Mouse (Mus musculus): ENCODE data around the gene Pank4. TPM values are rescaled to one million over a fixed set of nuclear protein-coding genes. Genes with fewer than 3 reads are reported as not detected.

Gene Pank4
- polyA plus RNA-seq, 1 experiment from 2014 or later = 43.9 TPM

DNA sequence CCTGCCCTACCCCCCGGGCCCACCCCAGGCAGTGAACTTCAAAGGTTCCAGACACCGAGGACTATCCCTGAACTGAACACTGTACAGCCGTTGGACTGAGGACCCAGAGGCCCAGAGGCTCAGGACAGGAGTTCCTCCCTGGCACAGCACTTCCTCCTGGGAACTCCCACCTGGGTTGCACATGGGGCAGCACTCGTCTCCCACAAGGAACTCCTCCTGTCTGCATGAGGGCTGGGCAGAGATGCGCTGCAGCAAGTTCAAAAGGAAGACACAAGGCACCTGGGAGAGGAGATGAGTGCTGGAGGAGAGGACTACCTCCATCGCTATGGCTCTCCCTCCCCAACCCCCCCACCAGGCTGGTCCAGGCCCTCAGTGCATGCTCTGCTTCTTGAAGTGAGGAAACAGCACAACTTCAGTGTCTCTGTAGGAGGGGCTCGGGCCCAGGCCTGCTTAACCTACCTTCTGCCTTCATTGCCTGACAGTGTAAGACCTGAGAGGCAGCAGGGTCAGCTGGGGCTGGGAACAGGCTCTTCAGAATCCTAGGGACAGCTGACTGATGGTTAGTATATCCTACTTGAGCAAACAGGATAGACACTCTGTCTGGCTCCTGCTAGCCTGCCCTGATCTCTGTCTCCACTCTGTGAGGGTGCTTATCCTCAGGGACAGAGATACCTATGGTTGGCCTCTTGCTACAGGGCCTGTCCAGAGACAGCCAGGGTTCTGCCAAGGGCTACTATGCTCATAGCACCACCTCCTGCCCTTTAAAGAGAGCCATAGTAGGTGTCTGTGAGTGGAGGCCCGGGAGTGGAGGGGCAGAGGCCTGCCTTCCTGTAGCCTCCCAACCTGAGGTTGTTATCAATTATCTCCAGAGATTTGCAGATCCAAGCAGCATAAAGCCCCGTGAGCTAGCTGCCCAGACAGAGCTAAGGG lies 36.7 kb upstream of the Pank4 start:
- no peak for ATAC-seq (ENCODE audit: low FRiP score, low TSS enrichment)

DNA sequence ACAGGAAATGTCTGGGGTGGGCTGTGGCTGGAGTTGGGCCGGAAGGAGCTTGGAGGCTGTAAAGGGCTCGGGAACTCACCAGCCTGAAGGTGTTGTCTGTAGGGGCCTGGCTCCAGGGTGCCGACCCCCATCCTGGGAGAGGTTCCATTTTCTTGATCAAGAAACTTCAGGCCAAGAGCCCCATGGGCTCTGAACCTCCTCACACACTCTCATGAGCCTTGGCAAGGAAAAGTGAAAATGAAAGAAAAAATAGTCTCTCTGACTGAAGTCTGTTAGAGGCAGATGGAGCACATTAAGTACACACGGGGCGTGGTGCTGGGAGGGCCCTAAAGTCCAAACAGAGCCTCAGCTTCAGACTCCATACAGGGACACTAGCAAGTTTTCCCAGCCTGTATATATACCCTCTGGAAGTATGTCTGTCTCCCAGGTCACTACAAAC lies 36.0 kb upstream of the Pank4 start:
- peak; percentile 43; the same call in 1 of the 2 replicates for ATAC-seq (ENCODE audit: low FRiP score, low TSS enrichment)
- WGBS = 36% methylated on average over 5 of the region's 5 CpGs

More for the DNA sequence above, 36.7 kb upstream of the Pank4 start:
- Histone ChIP-seq H3K36me3 (ENCODE audit: control insufficient read depth, insufficient read depth, low read length) (no peaks in the 10 kb centered on the region), H3K4me3 (ENCODE audit: low read length) (peak overlapping the region; percentile 4; the same call in 1 of the 2 replicates), H3K27ac (ENCODE audit: low read depth, low read length) (no peak overlapping the region; the same call in 1 of the 2 replicates), H3K9me3 (ENCODE audit: control insufficient read depth, low read length) (no peaks in the 10 kb centered on the region), H3K27me3 (ENCODE audit: control insufficient read depth, insufficient read depth, low read length) (no peaks in the 10 kb centered on the region), H3K4me1 (ENCODE audit: control insufficient read depth, insufficient read depth, low read length) (peaks cover 9% of the 10 kb centered on the region; the same call in 1 of the 2 replicates), H3K4me2 (replicated peaks; ENCODE audit: low read depth, low read length) (peak overlapping the region; percentile 5; the same call in 1 of the 2 replicates), H3K9ac (ENCODE audit: low read depth, low read length) (no peak overlapping the region)
- WGBS = 42% methylated on average over 9 of the region's 9 CpGs

GRCm38 (mm10) chr4:154928395-154929087 lies 35.4 kb upstream of the Pank4 start, which contains the start of gene Tnfrsf14:
Gene Tnfrsf14 (minus strand): TSS chr4:154928563.
- peak; percentile 21; the same call in 1 of the 2 replicates for ATAC-seq (ENCODE audit: low FRiP score, low TSS enrichment)
- 40% methylated on average over 12 of the region's 12 CpGs for WGBS
- no peaks in the 10 kb centered on the region for H3K27me3 ChIP-seq (ENCODE audit: control insufficient read depth, insufficient read depth, low read length)

More for the DNA sequence above, 36.0 kb upstream of the Pank4 start:
- Histone ChIP-seq H3K27ac (ENCODE audit: low read depth, low read length) (no peak overlapping the region; the same call in 1 of the 2 replicates), H3K36me3 (ENCODE audit: control insufficient read depth, insufficient read depth, low read length) (no peaks in the 10 kb centered on the region), H3K4me3 (ENCODE audit: low read length) (peak overlapping the region; percentile 4; the same call in 1 of the 2 replicates), H3K4me1 (ENCODE audit: control insufficient read depth, insufficient read depth, low read length) (peaks cover 9% of the 10 kb centered on the region; the same call in 1 of the 2 replicates), H3K27me3 (ENCODE audit: control insufficient read depth, insufficient read depth, low read length) (no peaks in the 10 kb centered on the region), H3K9ac (ENCODE audit: low read depth, low read length) (no peak overlapping the region), H3K4me2 (replicated peaks; ENCODE audit: low read depth, low read length) (peak overlapping the region; percentile 5; the same call in 1 of the 2 replicates), H3K9me3 (ENCODE audit: control insufficient read depth, low read length) (no peaks in the 10 kb centered on the region)

DNA sequence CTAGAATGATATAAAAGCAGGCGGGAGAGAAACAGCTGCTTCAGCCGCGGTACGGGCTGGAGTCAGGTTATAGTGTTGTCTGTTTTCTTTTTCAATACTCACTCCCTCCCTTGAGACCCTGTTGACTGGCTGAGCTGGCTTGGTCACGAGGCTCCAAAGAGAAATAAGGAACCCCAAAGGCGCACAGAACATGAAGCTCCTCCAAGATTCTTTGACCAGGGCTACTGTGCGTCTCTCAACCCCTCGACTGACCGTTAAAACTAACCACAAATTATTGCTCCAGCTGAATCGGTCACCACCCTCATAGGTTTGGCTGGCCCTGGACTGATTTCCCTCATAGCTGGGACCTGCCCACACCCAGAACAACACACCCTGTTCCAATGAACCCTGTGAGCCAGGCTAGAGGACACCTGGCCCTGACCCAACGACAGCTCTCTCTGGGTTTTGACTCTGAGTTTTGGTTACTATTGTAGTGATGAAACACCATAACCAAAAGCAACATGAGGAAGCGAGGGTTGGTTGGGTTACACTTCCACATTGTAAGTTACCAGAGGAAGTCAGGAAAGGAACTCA lies 34.7 kb upstream of the Pank4 start:
- Histone ChIP-seq H3K27me3 (ENCODE audit: control insufficient read depth, insufficient read depth, low read length) (no peaks in the 10 kb centered on the region), H3K9me3 (ENCODE audit: control insufficient read depth, low read length) (no peaks in the 10 kb centered on the region), H3K4me1 (ENCODE audit: control insufficient read depth, insufficient read depth, low read length) (peaks cover 9% of the 10 kb centered on the region; the same call in 1 of the 2 replicates), H3K9ac (ENCODE audit: low read depth, low read length) (no peak overlapping the region), H3K4me2 (replicated peaks; ENCODE audit: low read depth, low read length) (no peak overlapping the region), H3K4me3 (ENCODE audit: low read length) (no peak overlapping the region), H3K27ac (ENCODE audit: low read depth, low read length) (no peak overlapping the region), H3K36me3 (ENCODE audit: control insufficient read depth, insufficient read depth, low read length) (no peaks in the 10 kb centered on the region)
- no peak for ATAC-seq (ENCODE audit: low FRiP score, low TSS enrichment)
- WGBS = 60% methylated on average over 12 of the region's 12 CpGs

More at GRCm38 (mm10) chr4:154928395-154929087, 35.4 kb upstream of the Pank4 start, which contains the start of gene Tnfrsf14:
- Histone ChIP-seq H3K9ac (ENCODE audit: low read depth, low read length) (no peak within 1 kb of the TSS), H3K9me3 (ENCODE audit: control insufficient read depth, low read length) (no peaks in the 10 kb centered on the region), H3K27ac (ENCODE audit: low read depth, low read length) (no peak within 1 kb of the TSS; the same call in 1 of the 2 replicates), H3K36me3 (ENCODE audit: control insufficient read depth, insufficient read depth, low read length) (no peaks in the 10 kb centered on the region), H3K4me2 (replicated peaks; ENCODE audit: low read depth, low read length) (peak within 1 kb of the TSS; percentile 5; the same call in 1 of the 2 replicates), H3K4me1 (ENCODE audit: control insufficient read depth, insufficient read depth, low read length) (peaks cover 9% of the 10 kb centered on the region; the same call in 1 of the 2 replicates), H3K4me3 (ENCODE audit: low read length) (peak within 1 kb of the TSS; percentile 4; the same call in 1 of the 2 replicates)

- 57% methylated on average over 13 of the region's 13 CpGs for WGBS
Measured at GRCm38 (mm10) chr4:154933306-154933907, 30.5 kb upstream of the Pank4 start.

DNA sequence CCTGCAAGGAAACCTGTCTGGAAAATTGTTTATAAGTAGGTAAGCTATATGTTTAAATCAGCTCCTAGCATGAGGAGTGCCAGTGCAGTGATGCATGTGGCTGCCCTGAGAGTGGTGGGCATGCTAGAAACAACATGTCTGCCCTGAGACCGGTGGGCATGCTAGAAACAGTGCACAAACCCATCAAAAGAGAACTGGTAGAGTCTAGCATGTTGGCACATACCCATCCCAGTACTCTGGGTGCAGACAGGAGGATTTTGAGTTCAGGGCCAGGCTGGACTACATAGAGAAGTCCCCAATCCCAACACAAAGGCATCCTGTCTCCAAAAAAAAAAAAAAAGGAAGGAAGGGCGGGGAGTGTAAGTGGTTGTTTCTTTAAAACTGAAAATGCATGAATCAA lies 29.1 kb upstream of the Pank4 start:
- 86% methylated on average over 2 of the region's 2 CpGs for WGBS
- no peak for ATAC-seq (ENCODE audit: low FRiP score, low TSS enrichment)

More at GRCm38 (mm10) chr4:154933306-154933907, 30.5 kb upstream of the Pank4 start:
- Histone ChIP-seq H3K9ac (ENCODE audit: low read depth, low read length) (no peak overlapping the region), H3K36me3 (ENCODE audit: control insufficient read depth, insufficient read depth, low read length) (no peaks in the 10 kb centered on the region), H3K27ac (ENCODE audit: low read depth, low read length) (no peak overlapping the region), H3K4me3 (ENCODE audit: low read length) (no peak overlapping the region), H3K4me2 (replicated peaks; ENCODE audit: low read depth, low read length) (no peak overlapping the region), H3K27me3 (ENCODE audit: control insufficient read depth, insufficient read depth, low read length) (no peaks in the 10 kb centered on the region), H3K9me3 (ENCODE audit: control insufficient read depth, low read length) (no peaks in the 10 kb centered on the region), H3K4me1 (ENCODE audit: control insufficient read depth, insufficient read depth, low read length) (peaks cover 3% of the 10 kb centered on the region; the same call in 1 of the 2 replicates)
- peak; percentile 12; the same call in 1 of the 2 replicates for ATAC-seq (ENCODE audit: low FRiP score, low TSS enrichment)

DNA sequence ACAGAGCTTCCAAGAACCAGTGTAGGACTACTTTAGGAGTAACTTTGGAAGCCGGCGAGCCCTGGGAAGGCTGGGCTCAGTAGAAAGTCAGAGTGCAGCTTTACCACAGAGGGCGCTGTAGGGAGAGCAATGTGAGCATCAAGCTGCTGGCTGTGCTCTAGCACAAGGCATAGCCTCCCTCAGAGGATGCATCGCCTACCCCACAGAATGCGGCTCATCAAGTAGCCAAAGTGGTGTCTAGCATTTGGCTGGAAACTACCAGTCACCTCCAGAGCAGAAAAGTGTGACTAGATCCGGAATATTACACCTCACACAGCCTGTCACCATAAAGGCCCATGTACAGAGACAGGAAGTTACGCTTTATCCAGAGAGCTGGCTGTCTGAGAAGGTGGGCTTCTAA lies 28.1 kb upstream of the Pank4 start:
- no peak overlapping the region for H3K4me3 ChIP-seq (ENCODE audit: low read length)
- H3K9me3 ChIP-seq (ENCODE audit: control insufficient read depth, low read length) = no peaks in the 10 kb centered on the region
- H3K27me3 ChIP-seq (ENCODE audit: control insufficient read depth, insufficient read depth, low read length) = no peaks in the 10 kb centered on the region
- no peaks in the 10 kb centered on the region for H3K36me3 ChIP-seq (ENCODE audit: control insufficient read depth, insufficient read depth, low read length)
- WGBS = 75% methylated on average over 7 of the region's 7 CpGs
- no peak overlapping the region for H3K27ac ChIP-seq (ENCODE audit: low read depth, low read length)
- no peak overlapping the region for H3K4me2 ChIP-seq (replicated peaks; ENCODE audit: low read depth, low read length)
- H3K9ac ChIP-seq (ENCODE audit: low read depth, low read length) = no peak overlapping the region
- no peaks in the 10 kb centered on the region for H3K4me1 ChIP-seq (ENCODE audit: control insufficient read depth, insufficient read depth, low read length)
- ATAC-seq (ENCODE audit: low FRiP score, low TSS enrichment) = no peak

More for the DNA sequence above, 29.1 kb upstream of the Pank4 start:
- Histone ChIP-seq H3K4me1 (ENCODE audit: control insufficient read depth, insufficient read depth, low read length) (no peaks in the 10 kb centered on the region), H3K36me3 (ENCODE audit: control insufficient read depth, insufficient read depth, low read length) (no peaks in the 10 kb centered on the region), H3K27me3 (ENCODE audit: control insufficient read depth, insufficient read depth, low read length) (no peaks in the 10 kb centered on the region), H3K9ac (ENCODE audit: low read depth, low read length) (no peak overlapping the region), H3K27ac (ENCODE audit: low read depth, low read length) (no peak overlapping the region), H3K4me2 (replicated peaks; ENCODE audit: low read depth, low read length) (no peak overlapping the region), H3K9me3 (ENCODE audit: control insufficient read depth, low read length) (no peaks in the 10 kb centered on the region), H3K4me3 (ENCODE audit: low read length) (no peak overlapping the region)
